Mouse (Mus musculus): ENCODE data around the gene Ferd3l. TPM values are rescaled to one million over a fixed set of nuclear protein-coding genes. Genes with fewer than 3 reads are reported as not detected.

Gene Ferd3l
- polyA plus RNA-seq (2017; shearing (Covaris generic)) = not detected

GRCm38 (mm10) chr12:33928331-33929192 lies at the start of gene Ferd3l:
Ferd3l (plus strand) TSS chr12:33928425.

GRCm38 (mm10) chr12:33957400-33958240 lies 29.4 kb downstream of the Ferd3l start, which contains the start of gene Twist1:
Twist1 (plus strand) TSS chr12:33957671.

Other genes starting within 250 kb of the Ferd3l start
- not detected for gene Twist1, start 29.2 kb downstream of the Ferd3l start, polyA plus RNA-seq (2017; shearing (Covaris generic))

All from activated CD4-positive, CD25-positive, alpha-beta regulatory T cell, adult 9 weeks (primary cell).